Mouse (Mus musculus) ES-Bruce4 (cell line): ENCODE measurements around the gene Kcnd3. TPM values are rescaled to one million over a fixed set of nuclear protein-coding genes. Genes with fewer than 3 reads are reported as not detected.

Source experiments
- H3K27ac ChIP-seq: 2 replicates; pipeline ENCODE4 v1.5.1; 2012; ENCODE audit warnings: low read length, inconsistent platforms; ENCODE audit not compliant: insufficient read depth
- H3K27me3 ChIP-seq: 2 replicates; pipeline ENCODE4 v1.6.1; 2012; ENCODE audit warnings: mild to moderate bottlenecking, low read length, inconsistent platforms; ENCODE audit not compliant: control insufficient read depth, poor library complexity, insufficient read depth, severe bottlenecking
- H3K36me3 ChIP-seq: 2 replicates; pipeline ENCODE4 v1.6.1; 2012; ENCODE audit warnings: inconsistent platforms, mild to moderate bottlenecking, low read length, moderate library complexity; ENCODE audit not compliant: control insufficient read depth, poor library complexity, insufficient read depth, severe bottlenecking
- H3K4me1 ChIP-seq: one replicate; pipeline ENCODE4 v1.8.1; 2011; ENCODE audit warnings: low read length; ENCODE audit not compliant: control insufficient read depth, insufficient read depth
- H3K4me3 ChIP-seq: 2 replicates; pipeline ENCODE4 v1.5.1; 2011; ENCODE audit warnings: low read depth, mild to moderate bottlenecking, low read length
- H3K9ac ChIP-seq: 2 replicates; pipeline ENCODE4 v1.6.1; 2012; ENCODE audit warnings: low read depth, mild to moderate bottlenecking, inconsistent platforms; ENCODE audit not compliant: poor library complexity, severe bottlenecking
- H3K9me3 ChIP-seq: replicated peaks from 2 replicates; pipeline ENCODE4 v1.6.1; 2012; ENCODE audit warnings: mild to moderate bottlenecking, low read length, inconsistent platforms; ENCODE audit not compliant: control insufficient read depth, poor library complexity, insufficient read depth, severe bottlenecking
- CTCF ChIP-seq: IDR thresholded peaks from one replicate; pipeline ENCODE4 v1.8.1; 2011; ENCODE audit warnings: low read depth, low read length
- EP300 ChIP-seq: IDR thresholded peaks from 2 replicates; pipeline ENCODE4 v1.6.1; 2011; ENCODE audit warnings: low read depth, low read length; ENCODE audit not compliant: insufficient read depth
- POLR2A ChIP-seq: IDR thresholded peaks from one replicate; pipeline ENCODE4 v1.8.1; 2011; ENCODE audit warnings: low read length; ENCODE audit not compliant: insufficient read depth
- polyA plus RNA-seq: library from polyadenylated mRNA; stranded (reverse); fragments of >200 nt; gene quantifications from 2 replicates; pipeline ENCODE4 v1.2.4, GENCODE M21; 2011; ENCODE audit warnings: low read depth; ENCODE audit not compliant: missing spikeins, insufficient read depth, insufficient read length

Gene Kcnd3
- polyA plus RNA-seq, 1 experiment = not detected

- H3K27ac ChIP-seq = no peak overlapping the region
- no peak overlapping the region for H3K9ac ChIP-seq
- H3K4me3 ChIP-seq = no peak overlapping the region
- H3K9me3 ChIP-seq = no peaks in the 10 kb centered on the region
- H3K4me1 ChIP-seq = no peaks in the 10 kb centered on the region
- no peaks in the 10 kb centered on the region for H3K27me3 ChIP-seq
- no peak for TF ChIP-seq POLR2A
- TF ChIP-seq EP300 = no peak
- no peak for TF ChIP-seq CTCF
- no peaks in the 10 kb centered on the region for H3K36me3 ChIP-seq
Observed at GRCm38 (mm10) chr3:105496216-105496615, 44.1 kb downstream of the Kcnd3 start.

- no peak overlapping the region for H3K9ac ChIP-seq
- H3K36me3 ChIP-seq = no peaks in the 10 kb centered on the region
- H3K9me3 ChIP-seq = no peaks in the 10 kb centered on the region
- TF ChIP-seq EP300 = no peak
- no peak for TF ChIP-seq POLR2A
- no peak for TF ChIP-seq CTCF
- H3K4me3 ChIP-seq = no peak overlapping the region
- H3K27ac ChIP-seq = no peak overlapping the region
- H3K4me1 ChIP-seq = no peaks in the 10 kb centered on the region
- no peaks in the 10 kb centered on the region for H3K27me3 ChIP-seq
Observed at GRCm38 (mm10) chr3:105496935-105497334, 44.8 kb downstream of the Kcnd3 start.

- no peak overlapping the region for H3K9ac ChIP-seq
- H3K27ac ChIP-seq = no peak overlapping the region
- no peaks in the 10 kb centered on the region for H3K27me3 ChIP-seq
- no peak overlapping the region for H3K4me3 ChIP-seq
- H3K36me3 ChIP-seq = no peaks in the 10 kb centered on the region
- H3K9me3 ChIP-seq = no peaks in the 10 kb centered on the region
- TF ChIP-seq EP300 (no peak), CTCF (no peak), POLR2A (no peak)
- no peaks in the 10 kb centered on the region for H3K4me1 ChIP-seq
Observed at GRCm38 (mm10) chr3:105501071-105501470, 48.9 kb downstream of the Kcnd3 start.

- Histone ChIP-seq H3K27ac (no peak overlapping the region), H3K4me3 (no peak overlapping the region), H3K27me3 (no peaks in the 10 kb centered on the region), H3K36me3 (no peaks in the 10 kb centered on the region), H3K9ac (no peak overlapping the region), H3K4me1 (no peaks in the 10 kb centered on the region), H3K9me3 (no peaks in the 10 kb centered on the region)
- TF ChIP-seq EP300 (no peak), CTCF (no peak), POLR2A (no peak)
Observed at GRCm38 (mm10) chr3:105504272-105504671, 52.1 kb downstream of the Kcnd3 start.

GRCm38 (mm10) chr3:105505161-105505872 lies 53.2 kb downstream of the Kcnd3 start:
- H3K9me3 ChIP-seq = no peaks in the 10 kb centered on the region
- no peaks in the 10 kb centered on the region for H3K36me3 ChIP-seq
- no peak for TF ChIP-seq CTCF
- no peaks in the 10 kb centered on the region for H3K4me1 ChIP-seq
- no peaks in the 10 kb centered on the region for H3K27me3 ChIP-seq
- H3K27ac ChIP-seq = no peak overlapping the region
- no peak overlapping the region for H3K4me3 ChIP-seq
- no peak overlapping the region for H3K9ac ChIP-seq

- TF ChIP-seq EP300 = no peak
- no peak for TF ChIP-seq CTCF
- TF ChIP-seq POLR2A = no peak
- Histone ChIP-seq H3K27ac (no peak overlapping the region), H3K4me1 (no peaks in the 10 kb centered on the region)
Observed at GRCm38 (mm10) chr3:105505873-105506170, 53.7 kb downstream of the Kcnd3 start.

More at GRCm38 (mm10) chr3:105505873-105506170, 53.7 kb downstream of the Kcnd3 start:
- H3K27me3 ChIP-seq = no peaks in the 10 kb centered on the region
- H3K9ac ChIP-seq = no peak overlapping the region
- no peak overlapping the region for H3K4me3 ChIP-seq
- H3K36me3 ChIP-seq = no peaks in the 10 kb centered on the region
- no peaks in the 10 kb centered on the region for H3K9me3 ChIP-seq
